ENCODE assay signal across 8 mouse cellular contexts in genomic region chr12:35191698-35192425, GRCm38 (mm10).
DNase-seq lines count a peak whose midpoint lies in the region; ATAC-seq lines count a peak whose summit lies in the region.

No protein-coding gene starts in this region.

- peak overlapping the region; percentile 54 for H3K4me2 ChIP-seq in hindbrain, embryonic 16.5 days (ENCODE audit: low read length)

- H3K9ac ChIP-seq in hindbrain, embryonic 16.5 days (ENCODE audit: low read depth, low read length), result no peak overlapping the region

- no peak overlapping the region for H3K27ac ChIP-seq in hindbrain, embryonic 16.5 days (ENCODE audit: low read depth, low read length)

- no peaks in the 10 kb centered on the region; the same call in 1 of the 2 replicates for H3K9me3 ChIP-seq in hindbrain, embryonic 16.5 days (ENCODE audit: control insufficient read depth, low read length)

- no peaks in the 10 kb centered on the region; the same call in 1 of the 2 replicates for H3K27me3 ChIP-seq in hindbrain, embryonic 16.5 days (replicated peaks; ENCODE audit: control insufficient read depth, insufficient read depth, low read length)

- peak overlapping the region; percentile 20 for H3K4me3 ChIP-seq in hindbrain, embryonic 16.5 days (ENCODE audit: low read length)

- peak; percentile 80 for ATAC-seq in hindbrain, embryonic 16.5 days
- ATAC-seq in megakaryocyte-erythroid progenitor cell, adult 5-6 weeks (replicated peaks; ENCODE audit: low FRiP score, low TSS enrichment, poor library complexity, severe bottlenecking), result 0 out of 2 replicates have a peak, but pooled peaks have one; percentile 55
- ATAC-seq in erythroblast, adult 5-6 weeks (replicated peaks; ENCODE audit: low FRiP score, poor library complexity, severe bottlenecking), result no peak

- DNase-seq in adipocyte (ENCODE audit: low spot score), result peak; percentile 83
- DNase-seq in cerebellum, postnatal 25 days, result peak; percentile 63 to 86
- DNase-seq in gastrocnemius, adult 18-20 months (ENCODE audit: low spot score), result peak; percentile 74
- peak; percentile 50 to 93 for DNase-seq in layer of hippocampus, postnatal 25 days (ENCODE audit: extremely low spot score in 1 of 2, low spot score in 1 of 2)
- DNase-seq in right cerebral cortex, postnatal 36 days (ENCODE audit: low spot score in 2 of 2), result peak; percentile 51 to 61

- WGBS in hindbrain, embryonic 16.5 days, result 53% methylated on average over 17 of the region's 17 CpGs

- no peaks in the 10 kb centered on the region; the same call in 1 of the 2 replicates for H3K4me1 ChIP-seq in hindbrain, embryonic 16.5 days (ENCODE audit: control insufficient read depth, insufficient read depth, low read depth, low read length)

- no peaks in the 10 kb centered on the region for H3K36me3 ChIP-seq in hindbrain, embryonic 16.5 days (ENCODE audit: control insufficient read depth, insufficient read depth, low read length)
